Mouse (Mus musculus): ENCODE results near the gene Hdgfl2.
"Not testable (repeated sequence)": the region's sequence is repeated elsewhere in the genome, so short reads cannot be mapped to it uniquely, and the experiment has no call there.

Gene Hdgfl2

GRCm38 (mm10) chr17:56106436-56106835, 27.0 kb downstream of the Hdgfl2 start:
- DNase-seq (ENCODE audit: low read depth): not testable (repeated sequence)

GRCm38 (mm10) chr17:56106981-56107380, 27.5 kb downstream of the Hdgfl2 start:
- no peak for DNase-seq (ENCODE audit: low read depth)

GRCm38 (mm10) chr17:56107736-56108135, 28.3 kb downstream of the Hdgfl2 start:
- DNase-seq (ENCODE audit: low read depth): no peak

- no peak for DNase-seq (ENCODE audit: low read depth)
Measured at GRCm38 (mm10) chr17:56108334-56109044, 29.1 kb downstream of the Hdgfl2 start.

- no peak for DNase-seq (ENCODE audit: low read depth)
Measured at GRCm38 (mm10) chr17:56109219-56110051, 30.0 kb downstream of the Hdgfl2 start, which contains the start of gene Plin4. Plin4 (minus strand) TSS chr17:56109803.

GRCm38 (mm10) chr17:56110571-56110970, 31.1 kb downstream of the Hdgfl2 start:
- no peak for DNase-seq (ENCODE audit: low read depth)

GRCm38 (mm10) chr17:56111021-56111420, 31.6 kb downstream of the Hdgfl2 start:
- DNase-seq (ENCODE audit: low read depth): no peak

GRCm38 (mm10) chr17:56111864-56112263, 32.4 kb downstream of the Hdgfl2 start:
- peak; percentile 60 for DNase-seq (ENCODE audit: low read depth)

- no peak for DNase-seq (ENCODE audit: low read depth)
Measured at GRCm38 (mm10) chr17:56112743-56113142, 33.3 kb downstream of the Hdgfl2 start.

GRCm38 (mm10) chr17:56116193-56116592, 36.8 kb downstream of the Hdgfl2 start:
- no peak for DNase-seq (ENCODE audit: low read depth)

GRCm38 (mm10) chr17:56117251-56117710, 37.8 kb downstream of the Hdgfl2 start, which contains the start of gene Plin5:
Plin5 (minus strand) TSS chr17:56117596.
- DNase-seq (ENCODE audit: low read depth): no peak

- no peak for DNase-seq (ENCODE audit: low read depth)
Measured at GRCm38 (mm10) chr17:56119431-56119830, 40.0 kb downstream of the Hdgfl2 start.

GRCm38 (mm10) chr17:56119981-56120880, 40.8 kb downstream of the Hdgfl2 start:
- DNase-seq (ENCODE audit: low read depth): no peak

GRCm38 (mm10) chr17:56121826-56122225, 42.4 kb downstream of the Hdgfl2 start, which contains the start of gene Lrg1:
Lrg1 (minus strand) TSS chr17:56122001.
- DNase-seq (ENCODE audit: low read depth): no peak

GRCm38 (mm10) chr17:56123161-56123560, 43.7 kb downstream of the Hdgfl2 start:
- no peak for DNase-seq (ENCODE audit: low read depth)

- no peak for DNase-seq (ENCODE audit: low read depth)
Measured at GRCm38 (mm10) chr17:56123681-56124340, 44.4 kb downstream of the Hdgfl2 start.

GRCm38 (mm10) chr17:56124377-56125275, 45.2 kb downstream of the Hdgfl2 start:
- DNase-seq (ENCODE audit: low read depth): peak; percentile 56

- no peak for DNase-seq (ENCODE audit: low read depth)
Measured at GRCm38 (mm10) chr17:56125276-56125630, 45.8 kb downstream of the Hdgfl2 start.

GRCm38 (mm10) chr17:56126175-56126574, 46.7 kb downstream of the Hdgfl2 start:
- no peak for DNase-seq (ENCODE audit: low read depth)

GRCm38 (mm10) chr17:56128246-56128645, 48.8 kb downstream of the Hdgfl2 start:
- no peak for DNase-seq (ENCODE audit: low read depth)

All from c-Kit-positive CD71-positive TER-119-negative erythroid progenitor cells, embryonic 14.5 days (primary cell).